Mouse (Mus musculus) MEL (cell line): ENCODE measurements around the gene Eif5b. TPM values are rescaled to one million over a fixed set of nuclear protein-coding genes. Genes with fewer than 3 reads are reported as not detected.

Source experiments
- DNase-seq: peaks from one replicate; pipeline ENCODE4 v3.0.0; 2011; ENCODE audit warnings: low read depth, low spot score
- H3K27ac ChIP-seq: 2 replicates; pipeline ENCODE4 v1.5.1; 2012; ENCODE audit warnings: low read depth, mild to moderate bottlenecking, control low read depth, low read length, moderate library complexity; ENCODE audit not compliant: control insufficient read depth
- H3K27me3 ChIP-seq, 2 experiments: fragments of 150-350 bp in 1 of 2; sonication (generic) in 1 of 2; 2 replicates each; pipeline ENCODE4 v1.6.1; 2012; ENCODE audit warnings: low read length in 2 of 2, mild to moderate bottlenecking in 2 of 2, improper control_type of control experiment in 1 of 2, moderate library complexity in 1 of 2; ENCODE audit not compliant: insufficient read depth in 2 of 2, control insufficient read depth in 1 of 2
- H3K36me3 ChIP-seq, 2 experiments: 2 replicates each; pipeline ENCODE4 v1.6.1; 2012 to 2014; ENCODE audit warnings: low read length in 2 of 2, improper control_type of control experiment in 1 of 2, inconsistent platforms in 1 of 2, mild to moderate bottlenecking in 1 of 2; ENCODE audit not compliant: insufficient read depth in 2 of 2, control insufficient read depth in 1 of 2
- H3K4me1 ChIP-seq, 2 experiments: fragments of 150-350 bp in 1 of 2; sonication (generic) in 1 of 2; 2 replicates each; pipeline ENCODE4 v1.6.1; 2012; ENCODE audit warnings: low read length in 2 of 2, improper control_type of control experiment in 1 of 2, mild to moderate bottlenecking in 1 of 2; ENCODE audit not compliant: insufficient read depth in 2 of 2, control insufficient read depth in 1 of 2
- H3K4me3 ChIP-seq, 2 experiments: fragments of 150-350 bp in 1 of 2; sonication (generic) in 1 of 2; 2 replicates each; pipeline ENCODE4 v1.5.1; 2012; ENCODE audit warnings: low read depth in 2 of 2, low read length in 2 of 2, mild to moderate bottlenecking in 2 of 2, moderate library complexity in 2 of 2, control low read depth in 1 of 2, improper control_type of control experiment in 1 of 2; ENCODE audit not compliant: control insufficient read depth in 1 of 2, insufficient read depth in 1 of 2
- H3K79me2 ChIP-seq: 2 replicates; pipeline ENCODE4 v1.6.1; 2012; ENCODE audit warnings: mild to moderate bottlenecking, low read length, moderate library complexity; ENCODE audit not compliant: control insufficient read depth, poor library complexity, insufficient read depth
- H3K9ac ChIP-seq: 2 replicates; pipeline ENCODE4 v1.6.1; 2012; ENCODE audit warnings: low read depth, mild to moderate bottlenecking, control low read depth, low read length, moderate library complexity; ENCODE audit not compliant: control insufficient read depth, poor library complexity, severe bottlenecking
- H3K9me3 ChIP-seq: fragments of 150-350 bp; sonication (generic); replicated peaks from 2 replicates; pipeline ENCODE4 v1.6.1; 2012; ENCODE audit warnings: mild to moderate bottlenecking, low read length, improper control_type of control experiment, moderate library complexity; ENCODE audit not compliant: insufficient read depth
- CHD2 ChIP-seq: IDR thresholded peaks from 2 replicates; pipeline ENCODE4 v1.6.1; 2011; ENCODE audit warnings: low read length, improper control_type of control experiment
- E2F4 ChIP-seq: IDR thresholded peaks from 2 replicates; pipeline ENCODE4 v1.6.1; 2011; ENCODE audit warnings: low read depth, low read length, improper control_type of control experiment, borderline replicate concordance
- MAFK ChIP-seq: IDR thresholded peaks from 2 replicates; pipeline ENCODE4 v1.6.1; 2011; ENCODE audit warnings: low read depth, mild to moderate bottlenecking, low read length, improper control_type of control experiment, borderline replicate concordance
- MAZ ChIP-seq: IDR thresholded peaks from 2 replicates; pipeline ENCODE4 v1.6.1; 2012; ENCODE audit warnings: low read depth, mild to moderate bottlenecking, inconsistent platforms, low read length, improper control_type of control experiment
- MYB ChIP-seq: IDR thresholded peaks from 2 replicates; pipeline ENCODE4 v1.6.1; 2011; ENCODE audit warnings: mild to moderate bottlenecking, low read depth, low read length, improper control_type of control experiment
- MYC ChIP-seq: IDR thresholded peaks from 2 replicates; pipeline ENCODE4 v1.6.1; 2011; ENCODE audit warnings: low read depth, mild to moderate bottlenecking, low read length, improper control_type of control experiment, moderate library complexity
- POLR2AphosphoS5 ChIP-seq: IDR thresholded peaks from 2 replicates; pipeline ENCODE4 v1.6.1; 2012; ENCODE audit warnings: low read depth, borderline replicate concordance, mild to moderate bottlenecking, inconsistent platforms, low read length, moderate library complexity, mixed read lengths
- RAD21 ChIP-seq: IDR thresholded peaks from 2 replicates; pipeline ENCODE4 v1.6.1; 2011; ENCODE audit warnings: mild to moderate bottlenecking, low read depth, low read length, improper control_type of control experiment
- SMC3 ChIP-seq: IDR thresholded peaks from 2 replicates; pipeline ENCODE4 v1.6.1; 2011; ENCODE audit warnings: low read depth, low read length, improper control_type of control experiment
- TAL1 ChIP-seq: IDR thresholded peaks from 2 replicates; pipeline ENCODE4 v1.6.1; 2012; ENCODE audit warnings: mild to moderate bottlenecking, inconsistent platforms, low read length, moderate library complexity, mixed read lengths
- TBP ChIP-seq: IDR thresholded peaks from 2 replicates; pipeline ENCODE4 v1.8.0; 2011; ENCODE audit warnings: low read depth, low read length, improper control_type of control experiment
- TCF12 ChIP-seq: IDR thresholded peaks from 2 replicates; pipeline ENCODE4 v1.6.1; 2014; ENCODE audit warnings: low read depth, mild to moderate bottlenecking, inconsistent platforms, low read length, improper control_type of control experiment, moderate library complexity
- USF1 ChIP-seq: IDR thresholded peaks from 2 replicates; pipeline ENCODE4 v1.6.1; 2014; ENCODE audit warnings: low read depth, mild to moderate bottlenecking, inconsistent platforms, low read length, improper control_type of control experiment, moderate library complexity
- USF2 ChIP-seq, 2 experiments: IDR thresholded peaks; 2 replicates each; pipeline ENCODE4 v1.6.1; 2011 to 2012; ENCODE audit warnings: improper control_type of control experiment in 2 of 2, low read length in 2 of 2, borderline replicate concordance in 1 of 2, inconsistent platforms in 1 of 2, low read depth in 1 of 2, mild to moderate bottlenecking in 1 of 2; ENCODE audit not compliant: insufficient read depth in 1 of 2
- ZKSCAN1 ChIP-seq: IDR thresholded peaks from 2 replicates; pipeline ENCODE4 v1.6.1; 2012; ENCODE audit warnings: low read depth, mild to moderate bottlenecking, inconsistent platforms, low read length, improper control_type of control experiment, moderate library complexity
- ZMIZ1 ChIP-seq: IDR thresholded peaks from 2 replicates; pipeline ENCODE4 v1.6.1; 2012; ENCODE audit warnings: low read depth, mild to moderate bottlenecking, inconsistent platforms, low read length, improper control_type of control experiment, moderate library complexity
- polyA plus RNA-seq, 2 experiments: library from polyadenylated mRNA; stranded (reverse) in 1 of 2; unstranded in 1 of 2; fragments of >175 nt in 1 of 2; fragments of >200 nt in 1 of 2; gene quantifications; 2 replicates each; pipeline versions ENCODE4 v1.2.1 to v1.2.4; 2012; ENCODE audit warnings: low replicate concordance in 2 of 2, low read depth in 1 of 2; ENCODE audit not compliant: insufficient read length in 2 of 2, insufficient read depth in 1 of 2, missing spikeins in 1 of 2
- total RNA-seq: library from RNA; depleted of rRNA; stranded (reverse); fragments of 300-350 nt; gene quantifications from 2 replicates; pipeline ENCODE4 v1.2.3, GENCODE M21; 2012

Eif5b gene
- total and polyA plus RNA-seq, 3 experiments: 24.2 to 186 (median 67.2) TPM

- 0 out of 2 replicates have a peak, but pooled peaks have one; percentile 20 for TF ChIP-seq MYB
- no peak for TF ChIP-seq ZKSCAN1
- TF ChIP-seq ZMIZ1: peak; percentile 72
Observed at GRCm38 (mm10) chr1:37997867-37998266, at the start of gene Eif5b, which contains the start of gene Txndc9 (continued).

GRCm38 (mm10) chr1:37948906-37949305 is 48.9 kb upstream of the Eif5b start:
- Histone ChIP-seq H3K4me3 (no peak overlapping the region), H3K9me3 (no peaks in the 10 kb centered on the region), H3K27me3 (peaks cover 0 to 3% of the 10 kb centered on the region in 2 experiments; a peak in 3 of 4 replicates), H3K79me2 (no peaks in the 10 kb centered on the region), H3K36me3 (no peaks in the 10 kb centered on the region), H3K27ac (no peak overlapping the region), H3K4me1 (no peaks in the 10 kb centered on the region), H3K9ac (no peak overlapping the region)
- no peak for TF ChIP-seq ZMIZ1
- TF ChIP-seq TCF12: no peak
- no peak for DNase-seq

- Histone ChIP-seq H3K4me1 (no peaks in the 10 kb centered on the region), H3K79me2 (no peaks in the 10 kb centered on the region), H3K9ac (no peak overlapping the region), H3K36me3 (no peaks in the 10 kb centered on the region), H3K27me3 (peaks cover 7 to 16% of the 10 kb centered on the region in 2 experiments), H3K9me3 (no peaks in the 10 kb centered on the region), H3K27ac (no peak overlapping the region), H3K4me3 (no peak overlapping the region)
- TF ChIP-seq MYC (no peak), USF2 (IDR thresholded peaks at IDR 0.05; ENCODE audit: borderline replicate concordance in 1 of 2, insufficient read depth in 1 of 2, low read depth in 1 of 2, low read length in 2 of 2) (no peak), TCF12 (no peak), POLR2AphosphoS5 (no peak), TBP (no peak), E2F4 (no peak), SMC3 (no peak), MAZ (no peak), MYB (no peak), USF1 (no peak), TAL1 (no peak), RAD21 (no peak), CHD2 (no peak), MAFK (no peak)
- DNase-seq: no peak
Observed at GRCm38 (mm10) chr1:37954786-37955185, 43.0 kb upstream of the Eif5b start.
